Mouse (Mus musculus): Measurements from ENCODE around the gene Susd1. TPM values are rescaled to one million over a fixed set of nuclear protein-coding genes. Genes with fewer than 3 reads are reported as not detected.
"Not testable (repeated sequence)": the region's sequence is repeated elsewhere in the genome, so short reads cannot be mapped to it uniquely, and the experiment has no call there.

The Susd1 gene
- total and polyA plus RNA-seq, 3 experiments = 2.4 to 51.5 (median 35.5) TPM

GRCm38 (mm10) chr4:59295127-59295526 lies 143.3 kb downstream of the Susd1 start:
- no peak for DNase-seq (ENCODE audit: low spot score)
- ATAC-seq (ENCODE audit: extremely low read depth, insufficient number of reproducible peaks, low FRiP score, poor library complexity, severe bottlenecking) = no peak
- H3K4me3 ChIP-seq (ENCODE audit: low read depth, low read length) = no peak overlapping the region
- H3K36me3 ChIP-seq (replicated peaks) = no peaks in the 10 kb centered on the region
- no peak for TF ChIP-seq GATA1 (IDR thresholded peaks at IDR 0.05; ENCODE audit: borderline replicate concordance, low read length)
- TF ChIP-seq CTCF (IDR thresholded peaks at IDR 0.05; ENCODE audit: low read depth, low read length) = no peak
- TF ChIP-seq GATA2 (IDR thresholded peaks at IDR 0.05; ENCODE audit: borderline replicate concordance, low read depth, low read length) = no peak
- TF ChIP-seq POLR2AphosphoS5 (IDR thresholded peaks at IDR 0.05; ENCODE audit: insufficient replicate concordance, low read depth, low read length) = no peak
- no peak for TF ChIP-seq TAL1 (conservative IDR thresholded peaks at IDR 0.05; ENCODE audit: low read depth, low read length)
- no peaks in the 10 kb centered on the region for H3K27me3 ChIP-seq (ENCODE audit: insufficient read depth, low read length)
- peaks cover 49% of the 10 kb centered on the region for H3K4me1 ChIP-seq (ENCODE audit: insufficient read depth, low read depth, low read length)
- H3K9me3 ChIP-seq (replicated peaks) = no peaks in the 10 kb centered on the region

DNA sequence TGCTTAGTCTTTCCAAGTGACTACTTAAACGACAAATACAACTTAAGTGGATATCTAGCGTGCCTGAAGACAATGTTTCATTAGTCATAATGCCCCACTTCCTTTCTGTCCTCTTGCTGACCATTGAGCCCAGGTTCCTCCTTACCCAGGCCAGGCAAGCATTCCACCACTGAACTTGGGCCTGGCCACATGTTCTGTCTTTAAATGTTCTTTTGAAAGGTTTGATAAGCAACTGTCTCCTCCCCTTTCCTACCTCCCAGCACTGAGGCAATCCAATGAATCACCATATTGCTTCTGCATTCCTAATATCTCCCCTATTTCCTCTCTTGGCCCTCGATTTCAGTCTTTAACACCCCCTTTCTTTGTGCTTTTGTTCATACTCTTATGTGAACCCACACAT lies 143.8 kb downstream of the Susd1 start:
- no peaks in the 10 kb centered on the region for H3K36me3 ChIP-seq (replicated peaks)
- peaks cover 52% of the 10 kb centered on the region for H3K4me1 ChIP-seq (ENCODE audit: insufficient read depth, low read depth, low read length)
- H3K9me3 ChIP-seq (replicated peaks) = no peaks in the 10 kb centered on the region
- H3K27me3 ChIP-seq (ENCODE audit: insufficient read depth, low read length) = no peaks in the 10 kb centered on the region
- no peak for DNase-seq (ENCODE audit: low spot score)
- ATAC-seq (ENCODE audit: extremely low read depth, insufficient number of reproducible peaks, low FRiP score, poor library complexity, severe bottlenecking) = no peak
- no peak overlapping the region for H3K4me3 ChIP-seq (ENCODE audit: low read depth, low read length)
- TF ChIP-seq CTCF (IDR thresholded peaks at IDR 0.05; ENCODE audit: low read depth, low read length) (no peak), POLR2AphosphoS5 (IDR thresholded peaks at IDR 0.05; ENCODE audit: insufficient replicate concordance, low read depth, low read length) (no peak), GATA1 (IDR thresholded peaks at IDR 0.05; ENCODE audit: borderline replicate concordance, low read length) (no peak), GATA2 (IDR thresholded peaks at IDR 0.05; ENCODE audit: borderline replicate concordance, low read depth, low read length) (no peak), TAL1 (conservative IDR thresholded peaks at IDR 0.05; ENCODE audit: low read depth, low read length) (no peak)

DNA sequence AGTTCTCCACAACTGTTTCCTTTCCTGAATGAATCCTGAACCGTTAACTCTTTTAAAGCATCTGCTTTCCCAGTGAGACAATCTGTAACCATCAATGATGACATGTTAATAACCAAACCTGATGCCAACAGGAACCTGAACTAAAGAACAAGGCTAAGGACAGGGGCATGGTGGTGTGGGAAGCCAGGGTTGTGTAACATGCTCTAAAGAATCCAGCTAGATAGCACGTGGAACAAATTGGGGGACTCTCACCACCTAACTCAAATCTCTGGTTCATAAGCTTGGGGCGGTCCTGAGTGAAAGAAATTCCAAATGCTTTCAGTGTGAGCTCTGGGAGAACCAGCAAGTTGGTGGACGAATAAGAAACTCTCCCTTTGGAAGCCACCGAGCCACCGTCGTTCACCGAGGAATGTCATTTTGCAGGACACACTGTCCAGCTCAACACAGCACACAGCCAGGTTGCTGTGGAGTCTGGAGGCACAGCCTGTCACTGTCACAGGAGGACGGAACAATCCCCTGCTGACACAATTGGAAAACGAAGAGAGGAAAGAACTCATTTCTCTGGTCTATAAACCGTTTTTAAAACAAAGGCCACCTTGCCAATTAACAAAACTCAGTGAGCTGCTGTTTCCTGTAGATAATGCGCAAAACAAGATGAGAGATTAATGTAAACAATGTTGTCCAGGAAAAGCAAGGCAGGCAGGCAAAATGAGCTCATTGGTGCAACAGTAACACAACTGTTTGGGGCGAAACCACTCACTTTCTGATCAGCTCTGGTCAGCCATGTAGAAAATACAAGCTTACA lies 146.3 kb downstream of the Susd1 start:
- Histone ChIP-seq H3K9me3 (replicated peaks) (no peaks in the 10 kb centered on the region), H3K4me1 (ENCODE audit: insufficient read depth, low read depth, low read length) (peaks cover 59% of the 10 kb centered on the region), H3K4me3 (ENCODE audit: low read depth, low read length) (peak overlapping the region; percentile 55; the same call in 1 of the 2 replicates), H3K36me3 (replicated peaks) (no peaks in the 10 kb centered on the region), H3K27me3 (ENCODE audit: insufficient read depth, low read length) (no peaks in the 10 kb centered on the region)
- ATAC-seq (ENCODE audit: extremely low read depth, insufficient number of reproducible peaks, low FRiP score, poor library complexity, severe bottlenecking) (peak; percentile 79), DNase-seq (ENCODE audit: low spot score) (peak; percentile 48)
- TF ChIP-seq POLR2AphosphoS5 (IDR thresholded peaks at IDR 0.05; ENCODE audit: insufficient replicate concordance, low read depth, low read length) (no peak), GATA2 (IDR thresholded peaks at IDR 0.05; ENCODE audit: borderline replicate concordance, low read depth, low read length) (no peak), CTCF (IDR thresholded peaks at IDR 0.05; ENCODE audit: low read depth, low read length) (no peak), GATA1 (IDR thresholded peaks at IDR 0.05; ENCODE audit: borderline replicate concordance, low read length) (no peak), TAL1 (conservative IDR thresholded peaks at IDR 0.05; ENCODE audit: low read depth, low read length) (peak; percentile 86)

GRCm38 (mm10) chr4:59290972-59291576 lies 147.4 kb downstream of the Susd1 start:
- peaks cover 61% of the 10 kb centered on the region for H3K4me1 ChIP-seq (ENCODE audit: insufficient read depth, low read depth, low read length)
- no peaks in the 10 kb centered on the region for H3K9me3 ChIP-seq (replicated peaks)
- no peaks in the 10 kb centered on the region for H3K27me3 ChIP-seq (ENCODE audit: insufficient read depth, low read length)
- ATAC-seq (ENCODE audit: extremely low read depth, insufficient number of reproducible peaks, low FRiP score, poor library complexity, severe bottlenecking) (peak; percentile 36), DNase-seq (ENCODE audit: low spot score) (no peak)
- H3K36me3 ChIP-seq (replicated peaks) = no peaks in the 10 kb centered on the region
- TF ChIP-seq GATA2 (IDR thresholded peaks at IDR 0.05; ENCODE audit: borderline replicate concordance, low read depth, low read length) = no peak
- no peak for TF ChIP-seq POLR2AphosphoS5 (IDR thresholded peaks at IDR 0.05; ENCODE audit: insufficient replicate concordance, low read depth, low read length)
- no peak for TF ChIP-seq GATA1 (IDR thresholded peaks at IDR 0.05; ENCODE audit: borderline replicate concordance, low read length)
- no peak for TF ChIP-seq CTCF (IDR thresholded peaks at IDR 0.05; ENCODE audit: low read depth, low read length)
- TF ChIP-seq TAL1 (conservative IDR thresholded peaks at IDR 0.05; ENCODE audit: low read depth, low read length) = no peak
- H3K4me3 ChIP-seq (ENCODE audit: low read depth, low read length) = peak overlapping the region; percentile 14; the same call in 1 of the 2 replicates

DNA sequence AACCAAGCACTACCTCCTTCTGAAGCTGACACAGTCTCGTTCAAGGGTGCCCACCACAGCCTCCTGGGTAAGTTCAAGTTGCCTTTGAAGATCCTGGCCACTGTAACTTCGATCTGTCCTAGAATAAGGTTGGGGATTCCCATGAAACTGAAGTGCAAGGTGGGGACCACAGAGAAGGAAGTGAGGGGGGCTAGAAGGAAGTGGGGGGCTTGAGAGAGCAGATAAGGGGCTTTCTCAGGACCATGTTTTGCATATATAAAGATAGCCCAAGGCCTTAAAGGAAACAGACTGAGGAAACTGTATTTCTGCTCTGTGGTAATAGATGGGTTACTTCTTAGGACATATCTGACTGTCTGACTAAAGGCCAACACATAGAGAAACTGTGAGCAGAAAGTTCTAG lies 151.3 kb downstream of the Susd1 start:
- Histone ChIP-seq H3K4me3 (ENCODE audit: low read depth, low read length) (no peak overlapping the region), H3K36me3 (replicated peaks) (no peaks in the 10 kb centered on the region), H3K4me1 (ENCODE audit: insufficient read depth, low read depth, low read length) (peaks cover 50% of the 10 kb centered on the region), H3K9me3 (replicated peaks) (no peaks in the 10 kb centered on the region), H3K27me3 (ENCODE audit: insufficient read depth, low read length) (no peaks in the 10 kb centered on the region)
- ATAC-seq (ENCODE audit: extremely low read depth, insufficient number of reproducible peaks, low FRiP score, poor library complexity, severe bottlenecking) (no peak), DNase-seq (ENCODE audit: low spot score) (no peak)
- TF ChIP-seq GATA2 (IDR thresholded peaks at IDR 0.05; ENCODE audit: borderline replicate concordance, low read depth, low read length) = no peak
- no peak for TF ChIP-seq POLR2AphosphoS5 (IDR thresholded peaks at IDR 0.05; ENCODE audit: insufficient replicate concordance, low read depth, low read length)
- TF ChIP-seq GATA1 (IDR thresholded peaks at IDR 0.05; ENCODE audit: borderline replicate concordance, low read length) = no peak
- TF ChIP-seq TAL1 (conservative IDR thresholded peaks at IDR 0.05; ENCODE audit: low read depth, low read length) = no peak
- no peak for TF ChIP-seq CTCF (IDR thresholded peaks at IDR 0.05; ENCODE audit: low read depth, low read length)

GRCm38 (mm10) chr4:59286351-59286750 lies 152.1 kb downstream of the Susd1 start:
- H3K9me3 ChIP-seq (replicated peaks); ATAC-seq (ENCODE audit: extremely low read depth, insufficient number of reproducible peaks, low FRiP score, poor library complexity, severe bottlenecking); H3K36me3 ChIP-seq (replicated peaks); H3K27me3 ChIP-seq (ENCODE audit: insufficient read depth, low read length); DNase-seq (ENCODE audit: low spot score); H3K4me3 ChIP-seq (ENCODE audit: low read depth, low read length): not testable (repeated sequence)
- peaks cover 50% of the 10 kb centered on the region for H3K4me1 ChIP-seq (ENCODE audit: insufficient read depth, low read depth, low read length)

Measured in G1E (cell line).